Mouse (Mus musculus): ENCODE results near the gene Chmp2a. TPM values are rescaled to one million over a fixed set of nuclear protein-coding genes. Genes with fewer than 3 reads are reported as not detected.

The Chmp2a gene
- total and polyA plus RNA-seq, 3 experiments = 100 to 180 TPM; not detected in 1

DNA sequence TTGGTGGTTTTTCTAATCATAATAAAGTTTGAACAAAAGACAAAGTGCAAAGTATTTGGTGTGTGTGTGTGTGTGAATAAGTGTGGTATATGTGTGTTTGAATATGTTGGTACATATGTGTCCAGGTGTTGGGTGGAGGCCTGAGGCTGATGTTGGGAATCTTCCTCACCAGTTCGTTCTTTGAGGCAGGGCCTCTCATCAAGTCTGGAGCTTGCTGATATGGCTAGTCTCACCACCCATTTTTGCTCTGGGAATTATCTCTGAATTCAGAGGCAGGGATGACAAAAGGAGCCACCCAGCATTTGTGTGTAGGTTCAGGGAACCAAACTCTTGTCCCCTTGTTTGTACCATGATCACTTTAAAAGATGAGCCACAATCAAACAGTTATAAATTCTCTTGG lies 48.9 kb downstream of the Chmp2a start:
- TF ChIP-seq ZNF384 (IDR thresholded peaks at IDR 0.05; ENCODE audit: low read depth, low read length) (no peak), CTCF (IDR thresholded peaks at IDR 0.05 in 2 of 3, conservative IDR thresholded peaks at IDR 0.05 in 1 of 3; ENCODE audit: control insufficient read depth in 1 of 3, insufficient read depth in 1 of 3, low read depth in 2 of 3, low read length in 3 of 3, poor library complexity in 1 of 3, severe bottlenecking in 1 of 3) (no peak), CHD2 (IDR thresholded peaks at IDR 0.05; ENCODE audit: low read length) (no peak)
- H3K4me1 ChIP-seq (ENCODE audit: control insufficient read depth in 1 of 2, insufficient read depth in 2 of 2, low read length in 2 of 2) = peaks cover 2 to 8% of the 10 kb centered on the region in 2 experiments; a peak in 3 of 4 replicates
- no peaks in the 10 kb centered on the region for H3K27me3 ChIP-seq (ENCODE audit: control insufficient read depth in 1 of 2, insufficient read depth in 2 of 2, low read length in 2 of 2)
- H3K27ac ChIP-seq (ENCODE audit: control insufficient read depth, low read depth, low read length) = no peak overlapping the region
- no peak overlapping the region for H3K4me3 ChIP-seq (ENCODE audit: control insufficient read depth in 1 of 2, insufficient read depth in 1 of 2, low read depth in 2 of 2, low read length in 2 of 2)
- H3K9ac ChIP-seq (ENCODE audit: control insufficient read depth, low read depth, low read length, poor library complexity, severe bottlenecking) = no peak overlapping the region
- no peaks in the 10 kb centered on the region for H3K9me3 ChIP-seq (replicated peaks; ENCODE audit: insufficient read depth, low read length)
- no peaks in the 10 kb centered on the region for H3K79me2 ChIP-seq (ENCODE audit: control insufficient read depth, insufficient read depth, low read length, poor library complexity)
- no peak for DNase-seq (ENCODE audit: low read depth, low spot score)
- H3K36me3 ChIP-seq (ENCODE audit: control insufficient read depth in 1 of 2, insufficient read depth in 2 of 2, low read length in 2 of 2) = peaks cover 0 to 2% of the 10 kb centered on the region in 2 experiments; a peak in 2 of 4 replicates

Other genes starting within 250 kb of the Chmp2a start
- gene Zscan18, start 231.2 kb downstream of the Chmp2a start, total RNA-seq (2012; rRNA removed) = not detected in 2 replicates
- gene Zscan18, start 231.2 kb downstream of the Chmp2a start, polyA plus RNA-seq (2012; ENCODE audit: insufficient read depth in 1 of 2, insufficient read length in 2 of 2, low read depth in 1 of 2, low replicate concordance in 2 of 2, missing spikeins in 1 of 2) = under 1 TPM in 1 of 2 experiments, not detected in 1; 0.04 TPM
- 2.8 and 3.2 TPM in 2 replicates for gene Zfp329, start 215.9 kb downstream of the Chmp2a start, total RNA-seq (2012; rRNA removed)
- gene Zfp329, start 215.9 kb downstream of the Chmp2a start, polyA plus RNA-seq (2012; ENCODE audit: insufficient read depth in 1 of 2, insufficient read length in 2 of 2, low read depth in 1 of 2, low replicate concordance in 2 of 2, missing spikeins in 1 of 2) = 1 to 10 TPM in 1 of 2 experiments, not detected in 1; 3.4 TPM
- 27.5 and 28.2 TPM in 2 replicates for gene Zfp110, start 200.0 kb downstream of the Chmp2a start, total RNA-seq (2012; rRNA removed)
- 10 to 100 TPM; 17.0 to 86.6 TPM for gene Zfp110, start 200.0 kb downstream of the Chmp2a start, polyA plus RNA-seq (2012; ENCODE audit: insufficient read depth in 1 of 2, insufficient read length in 2 of 2, low read depth in 1 of 2, low replicate concordance in 2 of 2, missing spikeins in 1 of 2)
- gene Zfp128, start 153.6 kb downstream of the Chmp2a start, total RNA-seq (2012; rRNA removed) = 1.1 TPM in 2 replicates
- gene Zfp128, start 153.6 kb downstream of the Chmp2a start, polyA plus RNA-seq (2012; ENCODE audit: insufficient read depth in 1 of 2, insufficient read length in 2 of 2, low read depth in 1 of 2, low replicate concordance in 2 of 2, missing spikeins in 1 of 2) = 1 to 10 TPM in 1 of 2 experiments, not detected in 1; 1.5 TPM
- gene Zscan22, start 137.0 kb downstream of the Chmp2a start, total RNA-seq (2012; rRNA removed) = 1.3 and 2.5 TPM in 2 replicates
- 1 to 10 TPM in 1 of 2 experiments, not detected in 1; 7.1 TPM for gene Zscan22, start 137.0 kb downstream of the Chmp2a start, polyA plus RNA-seq (2012; ENCODE audit: insufficient read depth in 1 of 2, insufficient read length in 2 of 2, low read depth in 1 of 2, low replicate concordance in 2 of 2, missing spikeins in 1 of 2)
- 3,873 and 4,196 TPM in 2 replicates for gene Rps5, start 112.5 kb downstream of the Chmp2a start, total RNA-seq (2012; rRNA removed)
- gene Rps5, start 112.5 kb downstream of the Chmp2a start, polyA plus RNA-seq (2012; ENCODE audit: insufficient read depth in 1 of 2, insufficient read length in 2 of 2, low read depth in 1 of 2, low replicate concordance in 2 of 2, missing spikeins in 1 of 2) = 1,000 to 10,000 TPM in 1 of 2 experiments, 100 to 1,000 TPM in 1; 960 to 2,915 TPM
- 0.89 and 1.0 TPM in 2 replicates for gene Rnf225, start 107.4 kb downstream of the Chmp2a start, total RNA-seq (2012; rRNA removed)
- gene Rnf225, start 107.4 kb downstream of the Chmp2a start, polyA plus RNA-seq (2012; ENCODE audit: insufficient read depth in 1 of 2, insufficient read length in 2 of 2, low read depth in 1 of 2, low replicate concordance in 2 of 2, missing spikeins in 1 of 2) = 1 to 10 TPM in 1 of 2 experiments, not detected in 1; 2.3 TPM
- gene Zfp324, start 69.0 kb downstream of the Chmp2a start, total RNA-seq (2012; rRNA removed) = 5.9 and 9.9 TPM in 2 replicates
- 1 to 10 TPM in 1 of 2 experiments, not detected in 1; 5.2 TPM for gene Zfp324, start 69.0 kb downstream of the Chmp2a start, polyA plus RNA-seq (2012; ENCODE audit: insufficient read depth in 1 of 2, insufficient read length in 2 of 2, low read depth in 1 of 2, low replicate concordance in 2 of 2, missing spikeins in 1 of 2)
- gene Zfp446, start 57.0 kb downstream of the Chmp2a start, total RNA-seq (2012; rRNA removed) = 3.4 TPM in 2 replicates
- gene Zfp446, start 57.0 kb downstream of the Chmp2a start, polyA plus RNA-seq (2012; ENCODE audit: insufficient read depth in 1 of 2, insufficient read length in 2 of 2, low read depth in 1 of 2, low replicate concordance in 2 of 2, missing spikeins in 1 of 2) = 1 to 10 TPM in 1 of 2 experiments, not detected in 1; 4.9 TPM
- gene Slc27a5, start 36.6 kb downstream of the Chmp2a start, total RNA-seq (2012; rRNA removed) = not detected in 2 replicates
- under 1 TPM in 1 of 2 experiments, not detected in 1; 0.13 TPM for gene Slc27a5, start 36.6 kb downstream of the Chmp2a start, polyA plus RNA-seq (2012; ENCODE audit: insufficient read depth in 1 of 2, insufficient read length in 2 of 2, low read depth in 1 of 2, low replicate concordance in 2 of 2, missing spikeins in 1 of 2)
- 605 and 702 TPM in 2 replicates for gene Trim28, start 35.7 kb downstream of the Chmp2a start, total RNA-seq (2012; rRNA removed)
- 1,000 to 10,000 TPM in 1 of 2 experiments, 100 to 1,000 TPM in 1; 104 to 1,160 TPM for gene Trim28, start 35.7 kb downstream of the Chmp2a start, polyA plus RNA-seq (2012; ENCODE audit: insufficient read depth in 1 of 2, insufficient read length in 2 of 2, low read depth in 1 of 2, low replicate concordance in 2 of 2, missing spikeins in 1 of 2)
- gene Zbtb45, start 24.8 kb downstream of the Chmp2a start, total RNA-seq (2012; rRNA removed) = 15.8 and 16.8 TPM in 2 replicates
- gene Zbtb45, start 24.8 kb downstream of the Chmp2a start, polyA plus RNA-seq (2012; ENCODE audit: insufficient read depth in 1 of 2, insufficient read length in 2 of 2, low read depth in 1 of 2, low replicate concordance in 2 of 2, missing spikeins in 1 of 2) = 10 to 100 TPM in 1 of 2 experiments, not detected in 1; 36.3 TPM
- 134 and 148 TPM in 2 replicates for gene Ube2m, start 3.5 kb upstream of the Chmp2a start, total RNA-seq (2012; rRNA removed)
- gene Ube2m, start 3.5 kb upstream of the Chmp2a start, polyA plus RNA-seq (2012; ENCODE audit: insufficient read depth in 1 of 2, insufficient read length in 2 of 2, low read depth in 1 of 2, low replicate concordance in 2 of 2, missing spikeins in 1 of 2) = 100 to 1,000 TPM in 1 of 2 experiments, not detected in 1; 336 TPM
- 0.77 and 0.85 TPM in 2 replicates for gene Mzf1, start 20.0 kb upstream of the Chmp2a start, total RNA-seq (2012; rRNA removed)
- gene Mzf1, start 20.0 kb upstream of the Chmp2a start, polyA plus RNA-seq (2012; ENCODE audit: insufficient read depth in 1 of 2, insufficient read length in 2 of 2, low read depth in 1 of 2, low replicate concordance in 2 of 2, missing spikeins in 1 of 2) = 1 to 10 TPM in 1 of 2 experiments, not detected in 1; 2.4 TPM
- gene Vmn1r85, start 60.4 kb upstream of the Chmp2a start, total RNA-seq (2012; rRNA removed) = not detected in 2 replicates
- not detected for gene Vmn1r85, start 60.4 kb upstream of the Chmp2a start, polyA plus RNA-seq (2012; ENCODE audit: insufficient read depth in 1 of 2, insufficient read length in 2 of 2, low read depth in 1 of 2, low replicate concordance in 2 of 2, missing spikeins in 1 of 2)
- gene Vmn1r86, start 85.1 kb upstream of the Chmp2a start, total RNA-seq (2012; rRNA removed) = not detected in 2 replicates
- not detected for gene Vmn1r86, start 85.1 kb upstream of the Chmp2a start, polyA plus RNA-seq (2012; ENCODE audit: insufficient read depth in 1 of 2, insufficient read length in 2 of 2, low read depth in 1 of 2, low replicate concordance in 2 of 2, missing spikeins in 1 of 2)
- gene Vmn1r87, start 105.3 kb upstream of the Chmp2a start, total RNA-seq (2012; rRNA removed) = not detected in 2 replicates
- gene Vmn1r87, start 105.3 kb upstream of the Chmp2a start, polyA plus RNA-seq (2012; ENCODE audit: insufficient read depth in 1 of 2, insufficient read length in 2 of 2, low read depth in 1 of 2, low replicate concordance in 2 of 2, missing spikeins in 1 of 2) = under 1 TPM in 1 of 2 experiments, not detected in 1; 0.01 TPM
- 0.04 TPM in 1 of 2 replicates, not detected in the other for gene Vmn1r88, start 124.8 kb upstream of the Chmp2a start, total RNA-seq (2012; rRNA removed)
- not detected for gene Vmn1r88, start 124.8 kb upstream of the Chmp2a start, polyA plus RNA-seq (2012; ENCODE audit: insufficient read depth in 1 of 2, insufficient read length in 2 of 2, low read depth in 1 of 2, low replicate concordance in 2 of 2, missing spikeins in 1 of 2)
- gene Vmn1r89, start 178.2 kb upstream of the Chmp2a start, total RNA-seq (2012; rRNA removed) = not detected in 2 replicates
- not detected for gene Vmn1r89, start 178.2 kb upstream of the Chmp2a start, polyA plus RNA-seq (2012; ENCODE audit: insufficient read depth in 1 of 2, insufficient read length in 2 of 2, low read depth in 1 of 2, low replicate concordance in 2 of 2, missing spikeins in 1 of 2)
- gene Lig1, start 242.5 kb upstream of the Chmp2a start, total RNA-seq (2012; rRNA removed) = 63.1 and 67.2 TPM in 2 replicates
- 100 to 1,000 TPM; 187 to 570 TPM for gene Lig1, start 242.5 kb upstream of the Chmp2a start, polyA plus RNA-seq (2012; ENCODE audit: insufficient read depth in 1 of 2, insufficient read length in 2 of 2, low read depth in 1 of 2, low replicate concordance in 2 of 2, missing spikeins in 1 of 2)
- gene Zswim9, start 243.9 kb upstream of the Chmp2a start, total RNA-seq (2012; rRNA removed) = 4.9 and 6.1 TPM in 2 replicates
- 10 to 100 TPM in 1 of 2 experiments, 1 to 10 TPM in 1; 7.7 to 46.6 TPM for gene Zswim9, start 243.9 kb upstream of the Chmp2a start, polyA plus RNA-seq (2012; ENCODE audit: insufficient read depth in 1 of 2, insufficient read length in 2 of 2, low read depth in 1 of 2, low replicate concordance in 2 of 2, missing spikeins in 1 of 2)

Data from MEL (cell line).